Mouse (Mus musculus) C2C12 (cell line): ENCODE data around the gene Jak1.

Experiments
- CTCF ChIP-seq: IDR thresholded peaks from one replicate; pipeline ENCODE4 v1.5.1; 2011; ENCODE audit not compliant: control insufficient read depth, insufficient read depth, insufficient read length
- MAX ChIP-seq: IDR thresholded peaks from one replicate; pipeline ENCODE4 v1.6.1; 2011; ENCODE audit warnings: mild to moderate bottlenecking, control low read depth
- MYOD1 ChIP-seq: IDR thresholded peaks from one replicate; pipeline ENCODE4 v1.6.1; 2011; ENCODE audit warnings: low read depth; ENCODE audit not compliant: control insufficient read depth, insufficient read length
- MYOG ChIP-seq: IDR thresholded peaks from one replicate; pipeline ENCODE4 v1.6.1; 2011; ENCODE audit not compliant: control insufficient read depth, insufficient read length; ENCODE audit errors: extremely low read depth
- USF1 ChIP-seq: IDR thresholded peaks from one replicate; pipeline ENCODE4 v1.6.1; 2011; ENCODE audit warnings: low read depth, mild to moderate bottlenecking, control low read depth, moderate library complexity

- TF ChIP-seq MAX (no peak), USF1 (no peak), CTCF (no peak), MYOD1 (no peak), MYOG (no peak)
Observed at GRCm38 (mm10) chr4:101305126-101305525, 40.0 kb upstream of the Jak1 start.
